Mouse (Mus musculus) midbrain, embryonic 12.5 days (tissue): Measurements from ENCODE around the gene Nat8f1. TPM values are rescaled to one million over a fixed set of nuclear protein-coding genes. Genes with fewer than 3 reads are reported as not detected.
"Not testable (repeated sequence)": the region's sequence is repeated elsewhere in the genome, so short reads cannot be mapped to it uniquely, and the experiment has no call there.

ENCODE experiments used
- ATAC-seq: fragments of 200-750 bp; cut with Nextera tagmentation; 2 replicates; pipeline ENCODE4 v1.8.0; 2017; ENCODE audit warnings: low read depth, moderate TSS enrichment, moderate library complexity; ENCODE audit not compliant: low FRiP score
- H3K27ac ChIP-seq: fragments of 300-500 bp; sonication (generic); replicated peaks from 2 replicates; pipeline ENCODE4 v1.5.1; 2016; ENCODE audit warnings: mild to moderate bottlenecking
- H3K27me3 ChIP-seq: fragments of 300-500 bp; sonication (generic); 2 replicates; pipeline ENCODE4 v1.6.1; 2016; ENCODE audit warnings: mild to moderate bottlenecking
- H3K36me3 ChIP-seq: fragments of 300-500 bp; sonication (generic); 2 replicates; pipeline ENCODE4 v1.6.1; 2016
- H3K4me1 ChIP-seq: fragments of 300-500 bp; sonication (generic); 2 replicates; pipeline ENCODE4 v1.6.1; 2016
- H3K4me2 ChIP-seq: fragments of 300-500 bp; sonication (generic); replicated peaks from 2 replicates; pipeline ENCODE4 v1.6.1; 2016; ENCODE audit warnings: mild to moderate bottlenecking, moderate library complexity
- H3K4me3 ChIP-seq: fragments of 300-500 bp; sonication (generic); 2 replicates; pipeline ENCODE4 v1.5.1; 2016; ENCODE audit warnings: mild to moderate bottlenecking
- H3K9ac ChIP-seq: fragments of 300-500 bp; sonication (generic); replicated peaks from 2 replicates; pipeline ENCODE4 v1.6.1; 2016; ENCODE audit warnings: mild to moderate bottlenecking, moderate library complexity
- H3K9me3 ChIP-seq: fragments of 300-500 bp; sonication (generic); 2 replicates; pipeline ENCODE4 v1.6.1; 2016; ENCODE audit warnings: mild to moderate bottlenecking
- WGBS: fragments of 180-500 bp; shearing (Covaris S2); methylation state at CpG from one replicate; pipeline ENCODE4 v1.1.7; 2016; 5-methylcytosine and 5-hydroxymethylcytosine counted together
- polyA plus RNA-seq: library from polyadenylated mRNA; unstranded; fragments of >200 nt; fragmentation: Nextera tagmentation; extraction: Ambion mirVana; gene quantifications from 2 replicates; pipeline ENCODE4 v1.2.1, GENCODE M21; 2016

The Nat8f1 gene
- polyA plus RNA-seq, 1 experiment from 2014 or later, result 8.3 TPM

GRCm38 (mm10) chr6:85927476-85928464 is 12.3 kb upstream of the Nat8f1 start:
- Histone ChIP-seq H3K9me3 (no peaks in the 10 kb centered on the region), H3K4me1 (no peaks in the 10 kb centered on the region), H3K4me3 (no peak overlapping the region), H3K27ac (no peak overlapping the region), H3K4me2 (no peak overlapping the region), H3K9ac (no peak overlapping the region), H3K36me3 (peaks cover 57% of the 10 kb centered on the region), H3K27me3 (no peaks in the 10 kb centered on the region)
- ATAC-seq, result no peak
- 94% methylated on average over 9 of the region's 9 CpGs for WGBS

GRCm38 (mm10) chr6:85926709-85927108 is 11.2 kb upstream of the Nat8f1 start:
- H3K4me2 ChIP-seq, result no peak overlapping the region
- H3K27me3 ChIP-seq, result no peaks in the 10 kb centered on the region
- no peak overlapping the region for H3K27ac ChIP-seq
- no peak overlapping the region for H3K4me3 ChIP-seq
- no peaks in the 10 kb centered on the region for H3K4me1 ChIP-seq
- H3K36me3 ChIP-seq, result peaks cover 60% of the 10 kb centered on the region
- ATAC-seq, result no peak
- no peaks in the 10 kb centered on the region for H3K9me3 ChIP-seq
- WGBS, result 84% methylated on average over 1 of the region's 1 CpGs
- H3K9ac ChIP-seq, result no peak overlapping the region

- H3K9me3 ChIP-seq, result no peaks in the 10 kb centered on the region
- H3K36me3 ChIP-seq, result peaks cover 48% of the 10 kb centered on the region
- no peak overlapping the region for H3K4me3 ChIP-seq
- no peak overlapping the region for H3K9ac ChIP-seq
- H3K27ac ChIP-seq, result no peak overlapping the region
- no peaks in the 10 kb centered on the region for H3K27me3 ChIP-seq
- no peaks in the 10 kb centered on the region for H3K4me1 ChIP-seq
- 91% methylated on average over 1 of the region's 1 CpGs for WGBS
- ATAC-seq, result no peak
- H3K4me2 ChIP-seq, result no peak overlapping the region
Observed at GRCm38 (mm10) chr6:85923643-85924042, 8.2 kb upstream of the Nat8f1 start.

- H3K27ac ChIP-seq, result no peak overlapping the region
- no peaks in the 10 kb centered on the region for H3K27me3 ChIP-seq
- peaks cover 13% of the 10 kb centered on the region for H3K4me1 ChIP-seq
- no peak for ATAC-seq
- no peak overlapping the region for H3K4me3 ChIP-seq
- H3K9me3 ChIP-seq, result no peaks in the 10 kb centered on the region
- 95% methylated on average over 4 of the region's 4 CpGs for WGBS
- no peak overlapping the region for H3K9ac ChIP-seq
- H3K36me3 ChIP-seq, result peaks cover 10% of the 10 kb centered on the region; the same call in 1 of the 2 replicates
- no peak overlapping the region for H3K4me2 ChIP-seq
Observed at GRCm38 (mm10) chr6:85919401-85919800, 3.9 kb upstream of the Nat8f1 start.

- H3K36me3 ChIP-seq, H3K27me3 ChIP-seq, H3K4me2 ChIP-seq, H3K27ac ChIP-seq, ATAC-seq, H3K9ac ChIP-seq, H3K9me3 ChIP-seq, H3K4me3 ChIP-seq: not testable (repeated sequence)
- 97% methylated on average over 3 of the region's 3 CpGs for WGBS
- peaks cover 14% of the 10 kb centered on the region for H3K4me1 ChIP-seq
Observed at GRCm38 (mm10) chr6:85918341-85918740, 2.9 kb upstream of the Nat8f1 start.

- no peak for ATAC-seq
- Histone ChIP-seq H3K4me1 (peaks cover 14% of the 10 kb centered on the region), H3K4me2 (peak overlapping the region; percentile 88), H3K9ac (peak overlapping the region; percentile 74), H3K4me3 (peak overlapping the region; percentile 64), H3K9me3 (no peaks in the 10 kb centered on the region), H3K36me3 (0 out of 2 replicates have a peak, but pooled peaks cover 3% of the 10 kb centered on the region), H3K27me3 (no peaks in the 10 kb centered on the region), H3K27ac (peak overlapping the region; percentile 89)
- WGBS, result 86% methylated on average over 6 of the region's 6 CpGs
Observed at GRCm38 (mm10) chr6:85916596-85916995, 1.1 kb upstream of the Nat8f1 start.

- Histone ChIP-seq H3K4me2 (peak overlapping the region; percentile 88), H3K36me3 (no peaks in the 10 kb centered on the region), H3K27ac (peak overlapping the region; percentile 89), H3K27me3 (no peaks in the 10 kb centered on the region), H3K9ac (peak overlapping the region; percentile 74), H3K4me3 (peak overlapping the region; percentile 64), H3K4me1 (peaks cover 14% of the 10 kb centered on the region), H3K9me3 (no peaks in the 10 kb centered on the region)
- ATAC-seq, result peak; percentile 7; the same call in 1 of the 2 replicates
- 5% methylated on average over 11 of the region's 11 CpGs for WGBS
Observed at GRCm38 (mm10) chr6:85915141-85915538, 347 bp downstream of the Nat8f1 start.

GRCm38 (mm10) chr6:85911587-85911986 is 3.9 kb downstream of the Nat8f1 start, which contains the start of gene Tprkb:
Tprkb (plus strand) TSS chr6:85911865.
- Histone ChIP-seq H3K4me3 (no peak within 1 kb of the TSS), H3K27ac (no peak within 1 kb of the TSS), H3K36me3 (no peaks in the 10 kb centered on the region), H3K9ac (no peak within 1 kb of the TSS), H3K27me3 (no peaks in the 10 kb centered on the region), H3K4me2 (no peak within 1 kb of the TSS), H3K4me1 (peaks cover 14% of the 10 kb centered on the region), H3K9me3 (no peaks in the 10 kb centered on the region)
- WGBS, result 88% methylated on average over 3 of the region's 3 CpGs
- no peak for ATAC-seq

- Histone ChIP-seq H3K9me3 (no peaks in the 10 kb centered on the region), H3K9ac (no peak overlapping the region), H3K36me3 (no peaks in the 10 kb centered on the region), H3K4me1 (peaks cover 4% of the 10 kb centered on the region), H3K27me3 (no peaks in the 10 kb centered on the region), H3K4me2 (no peak overlapping the region), H3K27ac (no peak overlapping the region), H3K4me3 (no peak overlapping the region)
- no peak for ATAC-seq
- WGBS, result 88% methylated on average over 1 of the region's 1 CpGs
Observed at GRCm38 (mm10) chr6:85909704-85910103, 5.8 kb downstream of the Nat8f1 start.

- H3K27me3 ChIP-seq, result no peaks in the 10 kb centered on the region
- no peak overlapping the region for H3K9ac ChIP-seq
- no peak for ATAC-seq
Observed at GRCm38 (mm10) chr6:85908341-85908740, 7.1 kb downstream of the Nat8f1 start.

GRCm38 (mm10) chr6:85906911-85907351 is 8.6 kb downstream of the Nat8f1 start:
- not testable (repeated sequence) for H3K27me3 ChIP-seq, H3K36me3 ChIP-seq, H3K4me3 ChIP-seq, H3K4me2 ChIP-seq, H3K4me1 ChIP-seq, H3K9ac ChIP-seq, H3K27ac ChIP-seq, H3K9me3 ChIP-seq, ATAC-seq
- WGBS, result 76% methylated on average over 2 of the region's 2 CpGs

More at GRCm38 (mm10) chr6:85908341-85908740, 7.1 kb downstream of the Nat8f1 start:
- Histone ChIP-seq H3K4me1 (0 out of 2 replicates have a peak, but pooled peaks cover 3% of the 10 kb centered on the region), H3K4me2 (no peak overlapping the region), H3K9me3 (no peaks in the 10 kb centered on the region), H3K27ac (no peak overlapping the region), H3K36me3 (no peaks in the 10 kb centered on the region), H3K4me3 (no peak overlapping the region)
- WGBS, result 79% methylated on average over 3 of the region's 3 CpGs

- H3K36me3 ChIP-seq, H3K27me3 ChIP-seq, H3K4me1 ChIP-seq, H3K27ac ChIP-seq, H3K9me3 ChIP-seq, H3K9ac ChIP-seq: not testable (repeated sequence)
- 16% methylated on average over 20 of the region's 20 CpGs for WGBS
- peak; percentile 62; the same call in 1 of the 2 replicates for ATAC-seq
- Histone ChIP-seq H3K4me3 (peak within 1 kb of the TSS; percentile 33), H3K4me2 (peak within 1 kb of the TSS; percentile 43)
Observed at GRCm38 (mm10) chr6:85904642-85905061, 10.8 kb downstream of the Nat8f1 start, which contains the start of gene Nat8f4. Nat8f4 (minus strand) TSS chr6:85904884.
